Mouse (Mus musculus): ENCODE results near the gene Nf2. TPM values are rescaled to one million over a fixed set of nuclear protein-coding genes. Genes with fewer than 3 reads are reported as not detected.

The Nf2 gene
- polyA plus RNA-seq, 1 experiment, result 21.3 TPM

DNA sequence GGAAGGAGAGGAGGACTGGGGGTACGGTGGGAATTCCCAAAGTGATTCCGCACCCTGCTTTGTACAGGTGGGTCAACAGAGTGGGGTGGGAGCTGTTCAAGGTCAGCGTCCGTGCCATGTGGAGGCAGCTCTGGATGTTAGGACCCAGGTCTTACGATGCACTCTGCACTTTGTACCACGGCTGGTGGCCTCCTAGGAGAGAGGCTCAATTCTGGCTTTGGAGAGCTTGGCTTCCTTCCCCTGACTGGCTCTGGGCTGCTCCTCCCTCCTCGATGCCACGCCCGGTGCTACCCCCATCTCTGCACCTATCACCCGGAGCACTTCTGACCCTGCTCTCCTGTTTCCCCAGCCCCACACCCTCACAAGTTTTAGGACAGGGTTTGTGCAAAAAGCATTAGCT lies 25.2 kb upstream of the Nf2 start:
- H3K4me1 ChIP-seq (ENCODE audit: control insufficient read depth, insufficient read depth, insufficient read length), result peaks cover 7% of the 10 kb centered on the region; the same call in 1 of the 2 replicates
- H3K36me3 ChIP-seq (ENCODE audit: control insufficient read depth, insufficient read depth, low read length), result no peaks in the 10 kb centered on the region
- H3K27ac ChIP-seq (ENCODE audit: insufficient read depth, low read length), result no peak overlapping the region
- H3K4me3 ChIP-seq (ENCODE audit: extremely low read depth, insufficient read depth, insufficient read length), result peak overlapping the region; percentile 24
- no peak for DNase-seq (ENCODE audit: low read depth in 1 of 2, low spot score in 2 of 2)
- 15% methylated on average over 10 of the region's 10 CpGs for WGBS
- TF ChIP-seq CTCF (IDR thresholded peaks at IDR 0.05; ENCODE audit: extremely low read depth, insufficient read depth, insufficient read length, insufficient replicate concordance), result no peak
- no peak for TF ChIP-seq POLR2A (IDR thresholded peaks at IDR 0.05; ENCODE audit: low read depth, low read length)
- H3K27me3 ChIP-seq (ENCODE audit: control insufficient read depth, insufficient read depth, low read length), result no peaks in the 10 kb centered on the region

DNA sequence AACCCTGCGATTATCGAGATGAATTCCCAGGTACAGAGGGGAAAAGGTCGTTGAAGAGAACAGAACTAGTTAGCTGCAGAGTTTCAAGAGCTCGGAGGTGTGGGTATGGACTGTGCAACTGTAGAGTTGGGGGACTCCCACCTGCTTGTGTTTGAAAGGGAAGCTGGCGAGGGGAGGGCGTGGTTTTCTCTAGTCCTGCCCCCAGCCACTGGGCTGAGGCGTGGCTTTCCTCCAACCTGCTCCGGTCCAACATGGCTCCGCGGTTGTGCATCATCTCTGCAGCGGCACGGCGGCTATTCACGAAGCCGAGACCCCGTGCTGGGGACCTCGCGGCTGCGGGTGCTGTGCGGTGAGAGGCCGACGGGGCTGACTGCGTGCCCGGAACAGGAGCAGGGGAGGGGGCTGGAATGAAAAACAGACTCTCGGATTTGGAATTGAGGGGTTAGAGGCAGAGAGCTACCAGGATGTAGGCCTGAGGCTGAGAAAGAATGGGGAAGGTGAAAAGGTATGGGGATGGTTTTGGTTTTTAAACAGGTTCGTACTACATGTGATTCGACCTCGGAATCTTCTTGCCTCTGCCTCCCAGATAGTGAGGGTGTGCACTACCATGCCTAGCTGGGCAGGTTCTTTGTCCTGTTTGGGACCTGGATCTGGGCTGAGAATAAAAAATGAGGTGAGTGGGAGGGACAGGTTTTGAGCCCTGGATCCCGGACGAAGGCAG lies 24.6 kb upstream of the Nf2 start, which contains the start of gene Nipsnap1:
TSS of gene Nipsnap1 (plus strand) at position 197 of the 721 bp plus-strand sequence.
- no peaks in the 10 kb centered on the region for H3K27me3 ChIP-seq (ENCODE audit: control insufficient read depth, insufficient read depth, low read length)
- peak; percentile 67 to 81 for DNase-seq (ENCODE audit: low read depth in 1 of 2, low spot score in 2 of 2)
- 2% methylated on average over 30 of the region's 30 CpGs for WGBS
- H3K36me3 ChIP-seq (ENCODE audit: control insufficient read depth, insufficient read depth, low read length), result no peaks in the 10 kb centered on the region
- peaks cover 7% of the 10 kb centered on the region; the same call in 1 of the 2 replicates for H3K4me1 ChIP-seq (ENCODE audit: control insufficient read depth, insufficient read depth, insufficient read length)
- H3K27ac ChIP-seq (ENCODE audit: insufficient read depth, low read length), result no peak within 1 kb of the TSS
- peak within 1 kb of the TSS; percentile 83 for H3K4me3 ChIP-seq (ENCODE audit: extremely low read depth, insufficient read depth, insufficient read length)
- TF ChIP-seq POLR2A (IDR thresholded peaks at IDR 0.05; ENCODE audit: low read depth, low read length), result no peak
- no peak for TF ChIP-seq CTCF (IDR thresholded peaks at IDR 0.05; ENCODE audit: extremely low read depth, insufficient read depth, insufficient read length, insufficient replicate concordance)

DNA sequence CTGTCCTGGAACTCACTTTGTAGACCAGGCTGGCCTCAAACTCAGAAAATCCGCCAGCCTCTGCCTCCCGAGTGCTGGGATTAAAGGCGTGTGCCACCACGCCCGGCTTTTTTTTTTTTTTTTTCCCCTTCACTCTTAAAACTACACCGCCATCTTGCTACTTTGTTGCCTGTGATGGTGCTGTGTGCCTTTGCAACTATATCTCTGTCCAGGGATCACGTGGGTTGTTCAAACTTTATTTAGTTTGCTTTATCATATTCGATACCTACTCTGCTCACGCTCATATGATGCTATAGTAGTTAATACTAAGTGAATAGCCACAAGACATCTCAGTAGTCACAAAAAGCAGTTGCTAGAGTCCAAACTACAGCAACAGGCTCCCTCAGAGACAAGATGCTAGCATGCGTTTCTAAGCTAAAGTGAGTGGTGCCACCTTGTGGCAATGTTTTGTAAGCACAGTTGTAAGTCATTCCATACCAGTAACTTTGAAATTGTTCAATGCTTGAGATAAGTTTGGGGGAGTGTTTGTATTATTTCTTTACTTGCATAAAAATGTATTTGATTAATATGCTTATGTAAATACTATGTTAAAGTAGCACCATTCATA lies 16.4 kb upstream of the Nf2 start:
- Histone ChIP-seq H3K36me3 (ENCODE audit: control insufficient read depth, insufficient read depth, low read length) (no peaks in the 10 kb centered on the region), H3K27me3 (ENCODE audit: control insufficient read depth, insufficient read depth, low read length) (no peaks in the 10 kb centered on the region), H3K27ac (ENCODE audit: insufficient read depth, low read length) (no peak overlapping the region), H3K4me1 (ENCODE audit: control insufficient read depth, insufficient read depth, insufficient read length) (no peaks in the 10 kb centered on the region), H3K4me3 (ENCODE audit: extremely low read depth, insufficient read depth, insufficient read length) (no peak overlapping the region)
- peak; percentile 47 to 60 for DNase-seq (ENCODE audit: low read depth in 1 of 2, low spot score in 2 of 2)
- 45% methylated on average over 10 of the region's 10 CpGs for WGBS
- TF ChIP-seq POLR2A (IDR thresholded peaks at IDR 0.05; ENCODE audit: low read depth, low read length), result no peak
- peak; percentile 19; the same call in 1 of the 2 replicates for TF ChIP-seq CTCF (IDR thresholded peaks at IDR 0.05; ENCODE audit: extremely low read depth, insufficient read depth, insufficient read length, insufficient replicate concordance)

DNA sequence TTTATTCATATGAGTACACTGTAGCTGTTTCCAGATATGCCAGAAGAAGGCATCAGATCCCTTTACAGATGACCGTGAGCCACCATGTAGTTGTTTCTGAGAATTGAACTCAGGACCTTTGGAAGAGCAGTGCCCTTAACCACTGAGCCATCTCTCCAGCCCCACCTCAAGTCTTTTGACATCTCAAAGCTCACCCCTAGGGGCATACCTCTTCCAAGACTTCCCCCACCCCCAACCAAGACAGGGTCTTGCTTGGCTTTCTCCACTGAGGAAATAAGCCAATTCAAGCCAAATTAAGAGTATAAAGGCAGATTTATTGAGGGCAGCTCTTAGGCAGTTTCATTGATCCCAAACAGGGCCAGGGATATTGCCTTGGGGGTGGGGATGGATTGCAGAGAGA lies 13.4 kb upstream of the Nf2 start:
- 97% methylated on average over 1 of the region's 1 CpGs for WGBS
- H3K4me3 ChIP-seq (ENCODE audit: extremely low read depth, insufficient read depth, insufficient read length), result no peak overlapping the region
- TF ChIP-seq POLR2A (IDR thresholded peaks at IDR 0.05; ENCODE audit: low read depth, low read length) (no peak), CTCF (IDR thresholded peaks at IDR 0.05; ENCODE audit: extremely low read depth, insufficient read depth, insufficient read length, insufficient replicate concordance) (no peak)
- H3K27me3 ChIP-seq (ENCODE audit: control insufficient read depth, insufficient read depth, low read length), result no peaks in the 10 kb centered on the region
- H3K4me1 ChIP-seq (ENCODE audit: control insufficient read depth, insufficient read depth, insufficient read length), result no peaks in the 10 kb centered on the region
- H3K27ac ChIP-seq (ENCODE audit: insufficient read depth, low read length), result no peak overlapping the region
- no peak for DNase-seq (ENCODE audit: low read depth in 1 of 2, low spot score in 2 of 2)
- H3K36me3 ChIP-seq (ENCODE audit: control insufficient read depth, insufficient read depth, low read length), result no peaks in the 10 kb centered on the region

DNA sequence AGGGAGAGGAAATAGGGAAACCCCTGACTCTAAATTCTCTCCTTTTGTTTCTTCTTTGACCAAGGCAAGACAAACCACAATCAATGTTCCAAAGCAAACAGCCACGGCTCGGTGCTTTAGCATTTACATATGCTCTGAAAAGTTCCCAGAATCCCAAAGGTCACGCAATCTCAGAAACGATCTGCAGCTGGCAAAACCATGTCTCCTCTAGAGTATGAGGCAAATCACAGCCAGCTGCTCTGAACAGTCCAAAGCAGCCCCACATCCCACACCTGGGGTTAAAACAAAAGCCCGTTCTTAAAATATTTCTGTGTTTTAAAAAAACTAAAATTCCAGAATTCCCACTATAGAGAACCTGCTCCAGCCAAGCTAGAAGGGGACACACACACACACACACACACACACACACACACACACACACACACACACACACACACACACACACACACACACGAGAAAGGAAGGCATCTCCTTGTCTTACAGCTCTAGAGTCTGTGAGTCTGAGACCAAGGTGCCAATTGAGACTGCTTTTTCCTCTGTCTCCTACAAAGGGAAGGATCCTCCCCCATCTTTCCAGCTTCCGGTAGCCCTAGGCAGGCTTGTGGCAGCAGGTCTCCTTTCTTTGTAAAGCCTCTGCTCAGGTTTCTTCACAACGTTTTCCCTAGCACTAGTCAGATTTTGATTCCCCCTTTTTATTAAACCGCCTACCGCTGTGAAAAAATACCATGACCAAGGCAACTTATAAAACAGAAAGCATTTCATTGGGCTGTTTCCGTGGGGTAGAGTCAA lies 12.7 kb upstream of the Nf2 start:
- no peak for TF ChIP-seq POLR2A (IDR thresholded peaks at IDR 0.05; ENCODE audit: low read depth, low read length)
- no peak for TF ChIP-seq CTCF (IDR thresholded peaks at IDR 0.05; ENCODE audit: extremely low read depth, insufficient read depth, insufficient read length, insufficient replicate concordance)
- 57% methylated on average over 11 of the region's 11 CpGs for WGBS
- DNase-seq (ENCODE audit: low read depth in 1 of 2, low spot score in 2 of 2), result no peak
- Histone ChIP-seq H3K4me1 (ENCODE audit: control insufficient read depth, insufficient read depth, insufficient read length) (no peaks in the 10 kb centered on the region), H3K4me3 (ENCODE audit: extremely low read depth, insufficient read depth, insufficient read length) (no peak overlapping the region), H3K36me3 (ENCODE audit: control insufficient read depth, insufficient read depth, low read length) (no peaks in the 10 kb centered on the region), H3K27me3 (ENCODE audit: control insufficient read depth, insufficient read depth, low read length) (no peaks in the 10 kb centered on the region), H3K27ac (ENCODE audit: insufficient read depth, low read length) (no peak overlapping the region)

DNA sequence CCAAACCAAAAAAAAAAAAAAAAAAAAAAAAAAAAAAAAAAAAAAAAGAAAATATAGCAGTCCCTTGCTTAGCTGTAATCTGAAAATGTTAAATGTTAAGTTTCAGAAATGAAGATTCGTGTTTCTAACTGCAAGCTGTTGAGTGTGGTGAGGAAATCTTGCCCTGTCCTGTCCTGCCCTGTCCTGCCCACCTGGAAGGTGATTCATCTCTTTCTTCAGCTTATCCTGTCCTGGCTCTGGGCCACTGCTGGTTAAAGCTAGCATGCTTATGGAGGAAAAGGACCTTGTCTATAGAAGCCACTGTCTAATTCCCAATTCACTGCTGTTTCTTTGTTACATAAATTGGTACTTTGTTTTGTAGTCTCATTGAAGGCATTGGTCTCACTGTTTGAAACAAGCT lies 11.7 kb upstream of the Nf2 start:
- 77% methylated on average over 1 of the region's 1 CpGs for whole genome bisulfite sequencing
- no peak overlapping the region for H3K27ac ChIP-seq (ENCODE audit: insufficient read depth, low read length)
- H3K27me3 ChIP-seq (ENCODE audit: control insufficient read depth, insufficient read depth, low read length), result no peaks in the 10 kb centered on the region
- TF ChIP-seq POLR2A (IDR thresholded peaks at IDR 0.05; ENCODE audit: low read depth, low read length) (no peak), CTCF (IDR thresholded peaks at IDR 0.05; ENCODE audit: extremely low read depth, insufficient read depth, insufficient read length, insufficient replicate concordance) (no peak)
- no peaks in the 10 kb centered on the region for H3K4me1 ChIP-seq (ENCODE audit: control insufficient read depth, insufficient read depth, insufficient read length)
- H3K36me3 ChIP-seq (ENCODE audit: control insufficient read depth, insufficient read depth, low read length), result no peaks in the 10 kb centered on the region
- no peak for DNase-seq (ENCODE audit: low read depth in 1 of 2, low spot score in 2 of 2)
- H3K4me3 ChIP-seq (ENCODE audit: extremely low read depth, insufficient read depth, insufficient read length), result no peak overlapping the region
